In genomic region chr15:94722759-94723158, GRCm38 (mm10) we compare ENCODE assay signal across 9 mouse cellular contexts.
DNase-seq lines count a peak whose midpoint lies in the region; ATAC-seq and TF ChIP-seq lines count a peak whose summit lies in the region.
"Had no signal": no experiment of that assay in that cellular context is flagged by ENCODE, and none has a peak within 500 bp of the region (broad histone marks: within the 10 kb centered on the region; RNA-seq: fewer than 3 reads in every experiment).

No protein-coding gene starts in this region.

- no peak overlapping the region for H3K4me2 ChIP-seq in hindbrain, embryonic 14.5 days (replicated peaks)
- H3K4me2 ChIP-seq in hindbrain, embryonic 16.5 days (ENCODE audit: low read length) = no peak overlapping the region
- H3K4me2 ChIP-seq: lung, embryonic 15.5 days had no signal

- H3K36me3 ChIP-seq in hindbrain, embryonic 14.5 days (replicated peaks; ENCODE audit: control insufficient read depth, insufficient read depth) = no peaks in the 10 kb centered on the region
- H3K36me3 ChIP-seq in hindbrain, embryonic 16.5 days (ENCODE audit: control insufficient read depth, insufficient read depth, low read length) = no peaks in the 10 kb centered on the region
- no peaks in the 10 kb centered on the region for H3K36me3 ChIP-seq in ES-Bruce4 (ENCODE audit: control insufficient read depth, insufficient read depth, low read length, poor library complexity, severe bottlenecking)
- H3K36me3 ChIP-seq: lung, embryonic 15.5 days had no signal

- peak; percentile 19 for TF ChIP-seq CTCF in ES-Bruce4 (IDR thresholded peaks at IDR 0.05; ENCODE audit: low read depth, low read length)
- TF ChIP-seq CTCF in brain, embryonic 14.5 days (IDR thresholded peaks at IDR 0.05; ENCODE audit: borderline replicate concordance, extremely low read depth, insufficient read depth, insufficient read length) = peak; percentile 41; the same call in 1 of the 2 replicates

- no peaks in the 10 kb centered on the region for H3K27me3 ChIP-seq in hindbrain, embryonic 14.5 days (ENCODE audit: control insufficient read depth, insufficient read depth, low read length)
- H3K27me3 ChIP-seq in hindbrain, embryonic 16.5 days (replicated peaks; ENCODE audit: control insufficient read depth, insufficient read depth, low read length) = no peaks in the 10 kb centered on the region
- no peaks in the 10 kb centered on the region for H3K27me3 ChIP-seq in ES-Bruce4 (ENCODE audit: control insufficient read depth, insufficient read depth, low read length, poor library complexity, severe bottlenecking)
- H3K27me3 ChIP-seq: lung, embryonic 15.5 days had no signal

- 31% methylated on average over 5 of the region's 5 CpGs for WGBS in hindbrain, embryonic 14.5 days
- 26% methylated on average over 5 of the region's 5 CpGs for WGBS in hindbrain, embryonic 16.5 days

- no peak for TF ChIP-seq EP300 in ES-Bruce4 (IDR thresholded peaks at IDR 0.05; ENCODE audit: insufficient read depth, low read depth, low read length)

- no peak overlapping the region for H3K4me3 ChIP-seq in hindbrain, embryonic 14.5 days (replicated peaks; ENCODE audit: low read length)
- H3K4me3 ChIP-seq in hindbrain, embryonic 16.5 days (ENCODE audit: low read length) = no peak overlapping the region
- H3K4me3 ChIP-seq in ES-Bruce4 (ENCODE audit: low read depth, low read length) = no peak overlapping the region
- H3K4me3 ChIP-seq: lung, embryonic 15.5 days had no signal

- no peak overlapping the region for H3K27ac ChIP-seq in hindbrain, embryonic 14.5 days
- H3K27ac ChIP-seq in hindbrain, embryonic 16.5 days (ENCODE audit: low read depth, low read length) = no peak overlapping the region
- H3K27ac ChIP-seq in ES-Bruce4 (ENCODE audit: insufficient read depth, low read length) = no peak overlapping the region
- H3K27ac ChIP-seq: lung, embryonic 15.5 days had no signal

- no peaks in the 10 kb centered on the region for H3K4me1 ChIP-seq in hindbrain, embryonic 14.5 days (replicated peaks; ENCODE audit: control insufficient read depth, insufficient read depth, low read length)
- H3K4me1 ChIP-seq in hindbrain, embryonic 16.5 days (ENCODE audit: control insufficient read depth, insufficient read depth, low read depth, low read length) = no peaks in the 10 kb centered on the region
- no peaks in the 10 kb centered on the region for H3K4me1 ChIP-seq in ES-Bruce4 (ENCODE audit: control insufficient read depth, insufficient read depth, low read length)
- H3K4me1 ChIP-seq: lung, embryonic 15.5 days had no signal

- H3K9ac ChIP-seq in hindbrain, embryonic 14.5 days = no peak overlapping the region
- H3K9ac ChIP-seq in hindbrain, embryonic 16.5 days (ENCODE audit: low read depth, low read length) = no peak overlapping the region
- H3K9ac ChIP-seq in ES-Bruce4 (ENCODE audit: low read depth, poor library complexity, severe bottlenecking) = no peak overlapping the region
- H3K9ac ChIP-seq: lung, embryonic 15.5 days had no signal

- DNase-seq in hindbrain, embryonic 14.5 days (ENCODE audit: low spot score) = peak; percentile 95
- DNase-seq in brain, embryonic 14.5 days (ENCODE audit: low read depth) = peak; percentile 92
- peak; percentile 65 for DNase-seq in forelimb bud, embryonic 11.5 days (ENCODE audit: low read depth, low spot score)
- peak; percentile 82 for DNase-seq in layer of hippocampus, adult 9-10 months (ENCODE audit: low spot score)

- ATAC-seq in hindbrain, embryonic 14.5 days (ENCODE audit: low FRiP score) = no peak
- no peak for ATAC-seq in hindbrain, embryonic 16.5 days
- 0 out of 2 replicates have a peak, but pooled peaks have one; percentile 41 for ATAC-seq in megakaryocyte-erythroid progenitor cell, adult 5-6 weeks (replicated peaks; ENCODE audit: low FRiP score, low TSS enrichment, poor library complexity, severe bottlenecking)
- no peak for ATAC-seq in megakaryocyte, adult 5-6 weeks (ENCODE audit: poor library complexity, severe bottlenecking)

- H3K9me3 ChIP-seq in hindbrain, embryonic 14.5 days (ENCODE audit: control insufficient read depth, low read length) = no peaks in the 10 kb centered on the region
- no peaks in the 10 kb centered on the region for H3K9me3 ChIP-seq in hindbrain, embryonic 16.5 days (ENCODE audit: control insufficient read depth, low read length)
- H3K9me3 ChIP-seq in ES-Bruce4 (replicated peaks; ENCODE audit: control insufficient read depth, insufficient read depth, low read length, poor library complexity, severe bottlenecking) = no peaks in the 10 kb centered on the region
- H3K9me3 ChIP-seq: lung, embryonic 15.5 days had no signal

- no peak for TF ChIP-seq POLR2A in ES-Bruce4 (IDR thresholded peaks at IDR 0.05; ENCODE audit: insufficient read depth, low read length)
- TF ChIP-seq POLR2A in brain, embryonic 14.5 days (IDR thresholded peaks at IDR 0.05; ENCODE audit: borderline replicate concordance, extremely low read depth, insufficient read depth, insufficient read length, poor library complexity, severe bottlenecking) = no peak
